Mouse (Mus musculus) spleen, postnatal 36 days (tissue): ENCODE data around the gene Lrrc2.

Source experiments
- DNase-seq, 2 experiments: peaks; one replicate each; pipeline ENCODE4 v3.0.0; 2022; ENCODE audit warnings: low spot score in 2 of 2, mixed read lengths in 1 of 2

Lrrc2 gene

GRCm38 (mm10) chr9:110951397-110951796 is at the start of gene Lrrc2:
TSS of gene Lrrc2 (plus strand) at chr9:110951545.
- DNase-seq, result no peak

GRCm38 (mm10) chr9:110902271-110902670 is 49.1 kb upstream of the Lrrc2 start:
- DNase-seq, result no peak

GRCm38 (mm10) chr9:110907201-110907837 is 44.0 kb upstream of the Lrrc2 start:
- peak in 1 of 2 experiments; percentile 30 for DNase-seq

- no peak for DNase-seq
Measured at GRCm38 (mm10) chr9:110907838-110908630, 43.3 kb upstream of the Lrrc2 start.

- DNase-seq, result no peak
Measured at GRCm38 (mm10) chr9:110908631-110909016, 42.7 kb upstream of the Lrrc2 start.

GRCm38 (mm10) chr9:110909371-110909967 is 41.9 kb upstream of the Lrrc2 start:
- no peak for DNase-seq

GRCm38 (mm10) chr9:110914631-110915236 is 36.6 kb upstream of the Lrrc2 start:
- DNase-seq, result no peak

GRCm38 (mm10) chr9:110915466-110915865 is 35.9 kb upstream of the Lrrc2 start:
- DNase-seq, result no peak

GRCm38 (mm10) chr9:110916786-110917185 is 34.6 kb upstream of the Lrrc2 start, which contains the start of gene Fam240a:
TSS of gene Fam240a (minus strand) at chr9:110916861.
- DNase-seq, result no peak

- no peak for DNase-seq
Measured at GRCm38 (mm10) chr9:110920665-110921419, 30.5 kb upstream of the Lrrc2 start.

GRCm38 (mm10) chr9:110922759-110923158 is 28.6 kb upstream of the Lrrc2 start:
- DNase-seq, result peak; percentile 19 to 36

- DNase-seq, result no peak
Measured at GRCm38 (mm10) chr9:110931573-110931972, 19.8 kb upstream of the Lrrc2 start.

GRCm38 (mm10) chr9:110933850-110934437 is 17.4 kb upstream of the Lrrc2 start:
- DNase-seq, result no peak

GRCm38 (mm10) chr9:110935941-110936340 is 15.4 kb upstream of the Lrrc2 start:
- no peak for DNase-seq

- DNase-seq, result no peak
Measured at GRCm38 (mm10) chr9:110937506-110938490, 13.5 kb upstream of the Lrrc2 start.

- no peak for DNase-seq
Measured at GRCm38 (mm10) chr9:110944265-110944664, 7.1 kb upstream of the Lrrc2 start.

- no peak for DNase-seq
Measured at GRCm38 (mm10) chr9:110945343-110945742, 6.0 kb upstream of the Lrrc2 start.

- DNase-seq, result no peak
Measured at GRCm38 (mm10) chr9:110945926-110946325, 5.4 kb upstream of the Lrrc2 start, which contains the start of gene Tdgf1. TSS of gene Tdgf1 (minus strand) at chr9:110946158.

- peak; percentile 38 to 39 for DNase-seq
Measured at GRCm38 (mm10) chr9:110946548-110947044, 4.7 kb upstream of the Lrrc2 start.

GRCm38 (mm10) chr9:110947261-110947661 is 4.1 kb upstream of the Lrrc2 start:
- no peak for DNase-seq
